Mouse (Mus musculus) MEL (cell line): ENCODE results near the gene Tmcc3.

ENCODE experiments used
- CHD2 ChIP-seq: IDR thresholded peaks from 2 replicates; pipeline ENCODE4 v1.6.1; 2011; ENCODE audit warnings: low read length, improper control_type of control experiment
- CTCF ChIP-seq, 3 experiments: IDR thresholded peaks in 2 of 3; conservative IDR thresholded peaks in 1 of 3; 2 replicates each; pipeline ENCODE4 v1.5.1; 2011 to 2012; ENCODE audit warnings: low read length in 3 of 3, low read depth in 2 of 3, mild to moderate bottlenecking in 2 of 3, improper control_type of control experiment in 1 of 3, inconsistent platforms in 1 of 3, mixed read lengths in 1 of 3, moderate library complexity in 1 of 3; ENCODE audit not compliant: control insufficient read depth in 1 of 3, insufficient read depth in 1 of 3, poor library complexity in 1 of 3, severe bottlenecking in 1 of 3
- EP300 ChIP-seq, 2 experiments: IDR thresholded peaks; 2 replicates each; pipeline ENCODE4 v1.6.1; 2011; ENCODE audit warnings: improper control_type of control experiment in 2 of 2, low read length in 2 of 2, low read depth in 1 of 2, mild to moderate bottlenecking in 1 of 2
- GABPA ChIP-seq: IDR thresholded peaks from 2 replicates; pipeline ENCODE4 v1.6.1; 2012; ENCODE audit warnings: low read depth, mild to moderate bottlenecking, inconsistent platforms, low read length, improper control_type of control experiment, moderate library complexity
- JUND ChIP-seq: IDR thresholded peaks from 2 replicates; pipeline ENCODE4 v1.6.1; 2011; ENCODE audit warnings: low read depth, mild to moderate bottlenecking, improper control_type of control experiment, low read length
- MAX ChIP-seq: IDR thresholded peaks from 2 replicates; pipeline ENCODE4 v1.6.1; 2011; ENCODE audit warnings: low read length, improper control_type of control experiment
- MYC ChIP-seq: IDR thresholded peaks from 2 replicates; pipeline ENCODE4 v1.6.1; 2011; ENCODE audit warnings: low read depth, mild to moderate bottlenecking, low read length, improper control_type of control experiment, moderate library complexity
- TCF12 ChIP-seq: IDR thresholded peaks from 2 replicates; pipeline ENCODE4 v1.6.1; 2014; ENCODE audit warnings: low read depth, mild to moderate bottlenecking, inconsistent platforms, low read length, improper control_type of control experiment, moderate library complexity
- UBTF ChIP-seq: IDR thresholded peaks from 2 replicates; pipeline ENCODE4 v1.6.1; 2012; ENCODE audit warnings: low read depth, mild to moderate bottlenecking, inconsistent platforms, low read length, improper control_type of control experiment, moderate library complexity, borderline replicate concordance; ENCODE audit not compliant: insufficient read depth
- ZNF384 ChIP-seq: IDR thresholded peaks from 2 replicates; pipeline ENCODE4 v1.6.1; 2012; ENCODE audit warnings: low read depth, mild to moderate bottlenecking, inconsistent platforms, low read length, improper control_type of control experiment

DNA sequence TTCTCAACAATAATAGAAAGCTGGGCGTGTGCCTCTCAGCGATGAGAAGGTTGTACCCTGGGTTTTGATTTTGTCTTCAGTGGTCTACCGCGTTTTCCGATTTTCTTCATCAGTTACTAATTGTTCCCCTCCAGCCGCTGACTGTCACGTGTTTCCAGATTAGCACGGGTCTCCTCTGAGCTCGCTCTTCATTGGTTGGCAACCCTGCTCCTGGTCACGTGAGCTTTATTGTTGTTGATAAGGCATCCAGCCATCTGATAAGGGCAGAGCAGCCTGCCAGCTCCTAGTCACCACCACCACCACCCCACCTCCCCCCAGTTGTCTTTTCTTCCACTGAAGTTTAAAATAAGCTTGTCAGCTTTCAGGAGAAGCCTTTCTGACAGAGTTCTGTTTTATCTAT, 190.0 kb downstream of the Tmcc3 start:
- no peak for TF ChIP-seq TCF12
- TF ChIP-seq EP300 (IDR thresholded peaks at IDR 0.05; ENCODE audit: low read depth in 1 of 2, low read length in 2 of 2): peak; percentile 32 to 34; a peak in 2 of 4 replicates
- TF ChIP-seq MAX: peak; percentile 87
- TF ChIP-seq CTCF (IDR thresholded peaks at IDR 0.05 in 2 of 3, conservative IDR thresholded peaks at IDR 0.05 in 1 of 3; ENCODE audit: control insufficient read depth in 1 of 3, insufficient read depth in 1 of 3, low read depth in 2 of 3, low read length in 3 of 3, poor library complexity in 1 of 3, severe bottlenecking in 1 of 3): no peak
- no peak for TF ChIP-seq GABPA
- TF ChIP-seq UBTF: no peak
- no peak for TF ChIP-seq CHD2
- no peak for TF ChIP-seq MYC
- TF ChIP-seq ZNF384: no peak
- no peak for TF ChIP-seq JUND
